Mouse (Mus musculus) forebrain, embryonic 10.5 days (tissue): Measurements from ENCODE around the gene Olfr890. TPM values are rescaled to one million over a fixed set of nuclear protein-coding genes. Genes with fewer than 3 reads are reported as not detected.
"Not testable (repeated sequence)": the region's sequence is repeated elsewhere in the genome, so short reads cannot be mapped to it uniquely, and the experiment has no call there.

ENCODE experiments used
- DNase-seq: peaks from one replicate; pipeline ENCODE4 v3.0.0-alpha.2; 2017; ENCODE audit warnings: low spot score; ENCODE audit errors: extremely low spot score
- H3K27ac ChIP-seq: fragments of 300-500 bp; sonication (generic); 2 replicates; pipeline ENCODE4 v1.5.1; 2016; ENCODE audit warnings: mild to moderate bottlenecking
- H3K27me3 ChIP-seq: fragments of 300-500 bp; sonication (generic); 2 replicates; pipeline ENCODE4 v1.6.1; 2016; ENCODE audit warnings: mild to moderate bottlenecking; ENCODE audit not compliant: poor library complexity, severe bottlenecking
- H3K36me3 ChIP-seq: fragments of 300-500 bp; sonication (generic); replicated peaks from 2 replicates; pipeline ENCODE4 v1.6.1; 2016; ENCODE audit warnings: mild to moderate bottlenecking, moderate library complexity
- H3K4me1 ChIP-seq: fragments of 300-500 bp; sonication (generic); 2 replicates; pipeline ENCODE4 v1.6.1; 2016
- H3K4me3 ChIP-seq: fragments of 300-500 bp; sonication (generic); 2 replicates; pipeline ENCODE4 v1.5.1; 2016; ENCODE audit warnings: mild to moderate bottlenecking, moderate library complexity
- H3K9me3 ChIP-seq: fragments of 300-500 bp; sonication (generic); 2 replicates; pipeline ENCODE4 v1.6.1; 2016; ENCODE audit warnings: mild to moderate bottlenecking, moderate library complexity
- WGBS: fragments of 180-500 bp; shearing (Covaris S2); methylation state at CpG from one replicate; pipeline ENCODE4 v1.1.7; 2016; 5-methylcytosine and 5-hydroxymethylcytosine counted together
- polyA plus RNA-seq: library from polyadenylated mRNA; unstranded; fragments of >200 nt; fragmentation: Nextera tagmentation; extraction: Ambion mirVana; gene quantifications from 2 replicates; pipeline ENCODE4 v1.2.1, GENCODE M21; 2016

Olfr890 gene
- not detected in 2 replicates for polyA plus RNA-seq

DNA sequence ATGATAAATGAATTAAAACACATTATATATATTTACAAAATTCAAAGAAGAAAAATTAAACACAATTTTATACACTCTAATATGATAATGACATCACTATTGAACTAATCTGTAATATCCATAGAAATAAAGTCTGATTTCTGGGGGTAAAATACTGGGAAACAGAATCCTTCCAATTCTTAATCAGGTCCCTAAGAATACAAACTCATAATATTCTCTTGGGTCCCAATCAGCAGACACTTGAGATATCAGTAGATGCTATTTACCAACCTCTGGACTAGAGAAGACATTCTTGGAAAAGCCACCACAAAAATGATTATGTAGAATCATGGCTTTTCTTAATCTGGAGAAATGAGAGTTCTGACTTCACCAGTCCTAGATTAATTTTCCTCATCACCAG is at the start of gene Olfr890:
Gene Olfr890, plus strand, starts transcription at position 301 of the 400 bp plus-strand sequence.
- no peak for DNase-seq
- Histone ChIP-seq H3K4me1 (no peaks in the 10 kb centered on the region), H3K27ac (no peak within 1 kb of the TSS), H3K27me3 (no peaks in the 10 kb centered on the region), H3K9me3 (no peaks in the 10 kb centered on the region), H3K4me3 (no peak within 1 kb of the TSS), H3K36me3 (no peaks in the 10 kb centered on the region)

- no peak within 1 kb of the TSS for H3K27ac ChIP-seq
- no peaks in the 10 kb centered on the region for H3K9me3 ChIP-seq
- no peaks in the 10 kb centered on the region for H3K27me3 ChIP-seq
- no peak within 1 kb of the TSS for H3K4me3 ChIP-seq
- DNase-seq = no peak
- 86% methylated on average over 1 of the region's 1 CpGs for WGBS
- H3K36me3 ChIP-seq = no peaks in the 10 kb centered on the region
- no peaks in the 10 kb centered on the region for H3K4me1 ChIP-seq
Measured at GRCm38 (mm10) chr9:38107828-38108227, 34.5 kb upstream of the Olfr890 start, which contains the start of gene Olfr888. Gene Olfr888 (plus strand): TSS chr9:38108128.

GRCm38 (mm10) chr9:38114898-38115297 is 27.4 kb upstream of the Olfr890 start, which contains the start of gene Olfr889:
Gene Olfr889 (plus strand): TSS chr9:38115198.
- no peaks in the 10 kb centered on the region for H3K36me3 ChIP-seq
- no peak within 1 kb of the TSS for H3K27ac ChIP-seq
- no peak within 1 kb of the TSS for H3K4me3 ChIP-seq
- H3K27me3 ChIP-seq = no peaks in the 10 kb centered on the region
- no peaks in the 10 kb centered on the region for H3K9me3 ChIP-seq
- no peak for DNase-seq
- no peaks in the 10 kb centered on the region for H3K4me1 ChIP-seq

GRCm38 (mm10) chr9:38168341-38168740 is 26.0 kb downstream of the Olfr890 start:
- not testable (repeated sequence) for H3K9me3 ChIP-seq, DNase-seq, H3K36me3 ChIP-seq, H3K27ac ChIP-seq, H3K27me3 ChIP-seq, H3K4me3 ChIP-seq, H3K4me1 ChIP-seq
- WGBS = 56% methylated on average over 2 of the region's 2 CpGs

DNA sequence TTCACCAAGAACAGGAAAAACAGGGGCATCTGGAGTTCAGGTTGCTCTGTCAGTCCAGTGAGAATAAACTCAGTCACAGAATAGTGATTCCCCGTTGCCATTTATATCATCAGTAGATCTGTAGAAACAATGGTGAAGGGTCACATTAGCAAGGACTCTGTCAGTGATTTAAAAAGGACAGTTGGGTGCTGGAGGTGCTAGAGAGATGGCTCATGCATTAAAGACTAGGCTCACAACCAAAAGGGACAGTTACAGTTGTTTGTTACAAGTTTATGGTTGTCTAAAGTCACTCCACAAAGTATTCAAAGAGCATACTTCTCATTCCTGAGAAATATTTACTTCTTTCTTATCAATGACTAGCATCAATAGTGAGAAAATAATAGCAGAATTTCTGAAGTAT is 38.4 kb downstream of the Olfr890 start, which contains the start of gene Olfr891:
Gene Olfr891, minus strand, starts transcription at position 101 of the 400 bp plus-strand sequence.
- no peak within 1 kb of the TSS for H3K4me3 ChIP-seq
- H3K9me3 ChIP-seq = peaks cover 13% of the 10 kb centered on the region
- 89% methylated on average over 1 of the region's 1 CpGs for WGBS
- no peaks in the 10 kb centered on the region for H3K36me3 ChIP-seq
- no peak for DNase-seq
- H3K27me3 ChIP-seq = no peaks in the 10 kb centered on the region
- no peak within 1 kb of the TSS for H3K27ac ChIP-seq
- H3K4me1 ChIP-seq = no peaks in the 10 kb centered on the region

Other genes starting within 250 kb of the Olfr890 start
- gene Olfr145, start 245.8 kb upstream of the Olfr890 start, polyA plus RNA-seq = not detected in 2 replicates
- not detected in 2 replicates for gene Olfr878, start 224.7 kb upstream of the Olfr890 start, polyA plus RNA-seq
- gene Olfr881, start 150.7 kb upstream of the Olfr890 start, polyA plus RNA-seq = not detected in 2 replicates
- gene Olfr883, start 116.7 kb upstream of the Olfr890 start, polyA plus RNA-seq = not detected in 2 replicates
- not detected in 2 replicates for gene Olfr884, start 96.0 kb upstream of the Olfr890 start, polyA plus RNA-seq
- not detected in 2 replicates for gene Olfr885, start 81.2 kb upstream of the Olfr890 start, polyA plus RNA-seq
- not detected in 2 replicates for gene Olfr887, start 58.4 kb upstream of the Olfr890 start, polyA plus RNA-seq
- not detected in 2 replicates for gene Olfr888, start 34.4 kb upstream of the Olfr890 start, polyA plus RNA-seq
- 0.16 and 0.19 TPM in 2 replicates for gene Olfr889, start 27.3 kb upstream of the Olfr890 start, polyA plus RNA-seq
- gene Olfr891, start 38.3 kb downstream of the Olfr890 start, polyA plus RNA-seq = not detected in 2 replicates
- not detected in 2 replicates for gene Olfr893, start 65.8 kb downstream of the Olfr890 start, polyA plus RNA-seq
- not detected in 2 replicates for gene Olfr894, start 75.5 kb downstream of the Olfr890 start, polyA plus RNA-seq
- gene Olfr143, start 110.3 kb downstream of the Olfr890 start, polyA plus RNA-seq = not detected in 2 replicates
- gene Olfr895, start 125.3 kb downstream of the Olfr890 start, polyA plus RNA-seq = not detected in 2 replicates
- not detected in 2 replicates for gene Olfr896-ps1, start 148.6 kb downstream of the Olfr890 start, polyA plus RNA-seq
- not detected in 2 replicates for gene Olfr25, start 186.5 kb downstream of the Olfr890 start, polyA plus RNA-seq
- gene Olfr898, start 205.9 kb downstream of the Olfr890 start, polyA plus RNA-seq = not detected in 2 replicates
- gene Olfr250, start 224.4 kb downstream of the Olfr890 start, polyA plus RNA-seq = not detected in 2 replicates
- not detected in 2 replicates for gene Olfr251, start 234.6 kb downstream of the Olfr890 start, polyA plus RNA-seq